Mouse (Mus musculus): ENCODE data around the gene Adh1.

The Adh1 gene

DNA sequence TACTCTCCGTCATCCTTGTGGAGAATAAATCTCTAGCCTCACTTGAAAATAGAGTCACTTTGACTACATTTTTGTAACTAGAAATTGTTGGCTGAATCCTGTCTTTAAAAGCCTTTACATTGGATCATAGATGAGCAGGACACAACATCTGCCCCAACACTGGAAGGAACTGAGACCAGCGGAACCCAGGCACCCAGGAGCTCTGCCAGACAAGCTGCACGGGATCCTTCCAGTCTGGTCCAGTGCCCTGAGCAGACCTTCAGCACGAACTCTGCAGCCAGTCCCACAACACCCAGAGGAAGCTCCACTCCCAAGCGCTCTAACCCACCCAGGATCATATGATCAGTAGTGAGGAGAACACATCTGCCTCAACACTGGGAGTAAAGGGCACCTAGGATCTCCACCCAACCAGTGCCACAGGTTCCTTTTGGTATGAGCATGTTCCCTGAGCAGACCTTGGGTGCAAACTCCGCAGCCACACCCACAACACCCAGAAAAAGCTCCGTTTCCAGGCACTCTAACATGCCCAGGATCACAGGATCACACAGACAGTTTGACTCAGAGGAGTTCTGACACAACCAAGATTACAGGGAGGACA, 32.6 kb downstream of the Adh1 start:
- no peak for TF ChIP-seq GATA4 (IDR thresholded peaks at IDR 0.05; ENCODE audit: insufficient replicate concordance, low read length)

DNA sequence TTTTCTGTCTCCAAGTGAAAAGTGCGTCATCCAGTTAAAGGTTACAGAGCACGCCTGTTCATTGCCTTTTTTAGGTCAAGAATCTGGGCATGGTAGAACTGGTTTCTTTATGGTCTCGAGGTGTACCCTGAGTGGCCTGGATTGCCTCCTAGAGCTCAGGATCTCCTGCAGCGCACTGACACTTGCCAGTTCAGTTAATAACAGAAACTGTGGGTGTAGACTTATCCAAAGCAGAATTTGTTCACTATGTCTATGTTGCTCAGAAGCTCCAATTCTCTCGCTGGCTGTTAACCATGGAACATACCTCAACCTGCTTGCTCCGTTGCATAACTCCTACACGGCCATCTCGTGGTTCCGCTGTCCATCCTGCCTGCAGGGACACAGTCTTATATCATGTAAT, 39.3 kb downstream of the Adh1 start:
- TF ChIP-seq GATA4 (IDR thresholded peaks at IDR 0.05; ENCODE audit: insufficient replicate concordance, low read length), result no peak

DNA sequence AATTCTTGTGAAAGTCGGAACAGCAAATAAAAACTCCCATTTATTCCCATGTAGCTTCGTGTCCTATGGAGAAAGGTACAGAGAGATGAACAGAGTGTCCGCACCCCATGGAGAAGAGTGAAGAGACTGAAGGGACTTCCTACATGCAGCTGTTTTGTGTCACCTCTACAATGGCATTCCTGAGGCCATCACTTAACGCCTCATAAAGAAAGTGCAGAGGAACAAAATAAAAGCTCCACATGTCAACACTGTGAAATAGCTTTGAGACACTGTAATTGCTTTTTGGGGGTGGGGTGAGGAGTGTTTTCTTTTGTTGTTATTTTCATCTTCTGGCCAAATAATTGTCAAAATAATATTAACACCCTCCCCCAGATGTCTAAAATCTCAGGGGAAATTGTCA, 41.9 kb downstream of the Adh1 start:
- no peak for TF ChIP-seq GATA4 (IDR thresholded peaks at IDR 0.05; ENCODE audit: insufficient replicate concordance, low read length)

DNA sequence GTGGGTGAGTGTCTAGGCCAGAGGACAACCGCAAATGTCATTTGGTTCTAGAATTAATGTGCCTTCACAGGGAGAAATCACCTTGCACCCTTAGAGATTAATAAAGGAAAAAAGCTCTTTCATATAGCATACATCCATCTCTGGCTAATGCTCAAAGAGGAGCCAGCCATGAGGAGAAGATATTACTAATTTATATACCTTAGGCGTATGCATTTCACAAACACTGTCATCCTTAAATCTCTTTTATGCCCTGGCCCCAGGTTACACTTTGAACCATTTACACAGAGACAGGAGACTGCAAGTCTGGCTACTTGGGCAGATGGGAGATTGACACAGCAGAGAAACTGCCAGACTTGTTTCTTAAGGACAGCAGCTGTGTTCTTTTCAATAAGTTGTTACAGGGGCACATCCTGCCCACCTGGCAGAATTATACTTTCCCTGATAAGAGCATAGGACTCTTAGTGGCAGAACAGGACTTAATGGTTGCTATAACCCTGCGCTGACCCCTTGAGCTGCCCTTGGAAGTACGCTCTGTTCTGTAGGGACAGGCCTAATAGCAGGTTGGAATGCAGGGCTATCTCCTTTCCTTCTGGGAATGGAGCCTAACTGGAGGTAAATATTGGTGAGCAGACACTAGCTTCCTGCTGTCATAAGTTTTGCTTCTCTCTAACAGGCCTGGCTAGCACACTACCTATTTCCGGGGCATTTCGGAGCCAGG, 43.1 kb downstream of the Adh1 start:
- TF ChIP-seq GATA4 (IDR thresholded peaks at IDR 0.05; ENCODE audit: insufficient replicate concordance, low read length), result no peak

DNA sequence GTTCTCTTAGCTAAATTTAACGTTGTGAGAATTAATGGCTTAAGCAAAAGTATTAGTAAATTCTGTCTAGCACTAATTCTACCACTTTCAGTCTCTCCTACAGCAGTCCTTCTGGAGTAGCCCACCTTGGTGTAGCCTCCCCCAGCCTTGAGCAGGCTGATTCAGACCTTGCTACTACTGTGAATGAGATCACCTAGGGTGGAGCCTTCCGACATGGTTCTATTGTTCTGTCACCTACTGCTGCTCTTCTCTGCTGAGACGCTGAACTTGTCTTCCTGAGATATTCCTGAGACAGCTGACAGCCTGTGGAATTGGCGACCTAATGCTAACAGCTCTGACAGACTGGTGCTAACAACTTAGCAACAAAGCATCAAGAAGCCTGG, 43.7 kb downstream of the Adh1 start:
- TF ChIP-seq GATA4 (IDR thresholded peaks at IDR 0.05; ENCODE audit: insufficient replicate concordance, low read length), result no peak

DNA sequence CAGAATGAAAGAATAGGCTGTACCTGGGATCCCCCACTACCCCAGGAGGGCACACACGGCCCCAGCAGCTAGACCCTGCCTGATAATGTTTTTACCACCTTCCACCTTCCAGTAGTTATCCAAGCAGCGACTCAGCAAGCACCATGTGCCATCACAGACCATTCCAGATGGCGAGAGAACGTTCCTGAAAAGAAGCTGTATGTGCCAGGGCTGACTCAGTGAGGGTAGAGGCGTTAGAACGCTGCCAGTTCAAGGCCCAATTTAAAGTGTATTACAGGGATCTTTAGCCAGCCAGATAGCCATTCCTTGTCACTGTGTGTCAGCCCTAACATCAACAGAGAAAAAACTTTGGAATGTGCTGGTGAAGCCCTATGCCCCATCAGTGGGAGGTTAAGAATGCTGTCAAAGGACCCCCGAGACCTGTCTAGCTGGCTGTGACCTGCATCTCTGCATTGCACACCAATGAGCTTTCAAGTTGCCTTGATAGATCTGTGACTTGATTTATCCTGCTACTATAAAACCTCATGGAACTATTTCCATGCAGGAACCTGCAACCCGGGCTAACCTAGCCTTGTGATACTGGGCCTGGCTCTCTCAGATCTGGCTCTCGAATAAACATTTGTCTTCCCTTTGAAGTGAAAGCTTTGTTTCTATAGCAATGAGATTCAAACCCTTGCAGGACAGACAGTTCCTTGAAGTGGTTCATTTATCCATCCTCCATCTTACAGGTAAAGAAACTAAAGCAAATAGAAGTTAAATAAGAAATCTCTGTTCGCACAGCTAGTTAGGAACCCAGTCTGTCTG, 44.9 kb downstream of the Adh1 start:
- TF ChIP-seq GATA4 (IDR thresholded peaks at IDR 0.05; ENCODE audit: insufficient replicate concordance, low read length), result no peak

DNA sequence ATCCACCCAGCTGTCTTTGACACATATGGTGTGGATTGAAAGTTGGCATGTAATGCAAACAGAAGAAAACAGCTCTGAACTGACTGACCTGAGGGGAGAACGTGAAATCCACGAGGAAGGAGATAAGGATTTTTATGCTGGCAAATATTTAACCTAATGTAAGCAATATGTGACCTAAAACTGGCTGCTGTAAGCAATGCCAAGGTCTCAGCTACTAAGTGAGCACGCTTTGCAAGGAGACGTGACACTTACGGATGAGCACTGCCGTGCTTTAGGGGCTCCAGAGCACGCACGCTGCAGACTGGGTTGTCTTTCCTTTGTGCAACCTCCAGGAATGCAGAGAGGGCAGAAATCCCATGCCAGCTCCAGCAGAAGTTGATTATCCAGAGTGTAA, 45.5 kb downstream of the Adh1 start:
- peak; percentile 45; the same call in 1 of the 2 replicates for TF ChIP-seq GATA4 (IDR thresholded peaks at IDR 0.05; ENCODE audit: insufficient replicate concordance, low read length)

DNA sequence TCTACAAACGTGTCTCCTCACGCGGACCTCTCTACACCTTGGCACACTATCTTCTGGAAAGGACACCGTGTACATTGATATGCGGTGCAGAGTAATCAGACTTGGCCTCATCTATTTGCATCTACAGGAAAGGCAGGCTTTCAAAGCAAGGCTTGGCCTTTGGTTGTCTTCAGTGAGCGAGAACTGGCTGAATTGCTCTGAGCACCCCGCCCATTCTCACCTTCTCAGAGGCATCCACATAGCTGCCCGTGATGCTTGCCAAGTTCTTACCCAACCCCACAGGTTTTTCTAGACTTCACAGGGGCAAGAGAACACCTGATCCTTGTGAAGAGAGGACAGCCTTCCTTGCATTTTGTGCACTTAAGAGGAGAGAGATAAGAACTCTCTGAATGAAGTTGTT, 49.1 kb downstream of the Adh1 start:
- no peak for TF ChIP-seq GATA4 (IDR thresholded peaks at IDR 0.05; ENCODE audit: insufficient replicate concordance, low read length)

DNA sequence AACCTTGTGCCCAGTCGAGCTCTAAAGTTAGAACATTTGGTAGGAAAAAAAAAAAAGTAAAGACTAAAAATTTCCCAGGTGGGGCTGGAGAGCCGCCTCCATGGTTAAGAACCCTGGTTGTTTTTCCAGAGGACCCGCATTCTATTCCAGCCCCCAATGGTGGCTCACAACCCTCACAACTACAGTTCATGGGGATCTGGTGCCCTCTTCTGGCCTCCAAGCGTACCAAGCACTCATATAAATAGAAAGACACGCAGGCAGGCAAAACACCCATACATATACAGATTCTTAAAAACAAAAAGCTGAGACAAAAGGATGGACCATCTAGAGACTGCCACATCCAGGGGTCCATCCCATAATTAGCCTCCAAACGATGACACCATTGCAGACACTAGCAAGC, 50.2 kb downstream of the Adh1 start:
- no peak for TF ChIP-seq GATA4 (IDR thresholded peaks at IDR 0.05; ENCODE audit: insufficient replicate concordance, low read length)

DNA sequence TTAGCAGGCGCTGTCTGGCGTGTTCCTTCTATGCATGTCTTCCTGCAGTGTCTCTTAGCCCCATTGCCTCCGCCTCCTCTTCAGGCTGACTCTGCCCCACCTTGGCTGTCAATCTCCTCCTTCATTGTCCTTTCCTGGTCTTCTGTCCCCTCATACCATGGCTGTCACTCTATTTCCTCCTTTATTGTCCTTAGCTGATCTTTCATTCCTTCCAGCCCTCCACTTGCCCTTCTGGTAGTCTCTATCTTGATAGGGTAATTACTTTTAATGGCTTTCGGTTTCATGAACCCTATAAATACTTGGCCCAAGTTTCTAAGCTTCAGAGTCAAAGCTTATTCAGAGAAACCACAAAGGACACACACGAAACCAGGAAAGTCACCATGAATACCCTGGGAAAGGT, 52.2 kb downstream of the Adh1 start, which contains the start of gene Adh6a:
Adh6a (plus strand) TSS at position 322 of the 400 bp plus-strand sequence.
- no peak for TF ChIP-seq GATA4 (IDR thresholded peaks at IDR 0.05; ENCODE audit: insufficient replicate concordance, low read length)

DNA sequence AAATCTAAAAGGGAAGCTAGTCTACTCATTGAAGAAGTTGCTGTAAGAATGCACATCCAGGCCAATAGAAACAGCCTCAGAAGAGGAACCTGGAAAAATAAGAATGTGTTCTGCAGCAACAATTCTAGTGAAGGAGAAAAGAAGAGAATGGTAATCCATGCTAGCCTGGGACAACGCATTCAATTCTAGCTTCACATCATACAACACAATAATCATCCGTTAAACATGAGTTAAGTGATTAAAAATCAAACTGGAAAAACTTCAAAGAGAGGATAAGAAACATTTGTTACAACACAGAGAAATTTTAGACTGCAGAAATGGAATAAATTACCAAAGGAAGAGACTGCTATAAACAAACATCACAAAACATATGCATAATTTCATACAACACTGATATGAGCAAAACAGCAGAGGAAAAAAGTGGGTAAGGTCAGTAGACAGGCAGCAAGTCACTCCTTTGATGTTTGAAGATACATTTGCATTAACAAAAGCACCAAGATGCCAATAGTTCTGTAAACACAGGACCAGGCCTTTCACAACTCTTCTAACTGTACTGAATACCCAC, 56.2 kb downstream of the Adh1 start:
- TF ChIP-seq GATA4 (IDR thresholded peaks at IDR 0.05; ENCODE audit: insufficient replicate concordance, low read length), result no peak

DNA sequence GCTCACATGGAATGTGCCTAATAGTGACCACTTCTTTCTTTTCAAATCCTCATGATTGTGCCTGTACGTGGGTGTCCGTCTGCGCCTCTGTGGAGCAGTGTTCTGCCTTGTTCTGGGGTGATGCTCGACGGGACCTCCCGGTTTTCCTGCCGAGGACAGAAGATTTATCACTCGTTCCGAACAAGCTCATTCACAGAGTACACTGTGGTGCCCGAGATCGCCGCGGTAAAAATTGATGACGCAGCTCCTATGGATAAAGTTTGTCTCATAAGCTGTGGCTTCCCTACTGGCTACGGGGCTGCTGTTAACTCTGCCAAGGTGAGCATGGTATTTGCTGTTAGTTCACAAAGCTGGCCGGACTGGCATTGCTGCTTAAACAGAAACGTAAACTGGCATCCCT, 64.2 kb downstream of the Adh1 start:
- TF ChIP-seq GATA4 (IDR thresholded peaks at IDR 0.05; ENCODE audit: insufficient replicate concordance, low read length), result no peak

DNA sequence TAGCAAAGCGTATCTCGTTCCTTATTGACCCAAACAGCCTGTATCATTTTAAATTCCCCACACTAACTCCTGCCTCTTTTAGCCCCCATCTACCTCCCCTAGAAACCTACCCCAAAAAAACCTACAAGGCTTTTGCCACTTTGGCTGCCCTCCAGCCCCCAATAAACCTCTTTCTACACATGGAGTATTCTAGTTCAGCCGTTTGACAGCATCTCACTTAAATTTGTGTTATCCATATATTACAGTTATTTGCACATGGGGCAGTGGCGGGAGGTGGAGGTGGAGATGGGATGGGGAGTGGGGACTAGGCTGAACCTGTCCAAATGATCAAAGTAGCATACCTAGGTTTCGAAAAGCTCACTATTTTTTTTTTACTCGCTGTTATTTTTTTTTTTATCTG, 64.7 kb downstream of the Adh1 start:
- no peak for TF ChIP-seq GATA4 (IDR thresholded peaks at IDR 0.05; ENCODE audit: insufficient replicate concordance, low read length)

DNA sequence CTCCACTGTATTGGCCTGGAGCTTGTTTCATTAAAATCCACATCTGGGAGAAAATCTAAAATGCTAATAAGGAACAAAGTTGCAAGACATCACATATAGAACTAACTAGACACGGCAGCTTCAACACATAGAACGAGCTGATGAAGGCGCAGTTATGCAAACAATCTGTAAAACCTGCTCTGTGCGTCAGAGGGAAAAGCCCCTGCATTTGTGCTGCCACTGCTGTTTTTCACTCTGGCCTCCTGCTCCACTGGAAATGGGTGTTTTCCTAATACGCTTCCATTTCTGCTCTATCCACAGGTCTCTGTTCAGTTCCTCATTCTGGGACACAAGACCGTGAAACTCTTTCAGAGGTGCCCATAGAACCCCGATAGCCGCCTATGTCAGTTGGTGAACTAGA, 73.1 kb downstream of the Adh1 start:
- no peak for TF ChIP-seq GATA4 (IDR thresholded peaks at IDR 0.05; ENCODE audit: insufficient replicate concordance, low read length)

DNA sequence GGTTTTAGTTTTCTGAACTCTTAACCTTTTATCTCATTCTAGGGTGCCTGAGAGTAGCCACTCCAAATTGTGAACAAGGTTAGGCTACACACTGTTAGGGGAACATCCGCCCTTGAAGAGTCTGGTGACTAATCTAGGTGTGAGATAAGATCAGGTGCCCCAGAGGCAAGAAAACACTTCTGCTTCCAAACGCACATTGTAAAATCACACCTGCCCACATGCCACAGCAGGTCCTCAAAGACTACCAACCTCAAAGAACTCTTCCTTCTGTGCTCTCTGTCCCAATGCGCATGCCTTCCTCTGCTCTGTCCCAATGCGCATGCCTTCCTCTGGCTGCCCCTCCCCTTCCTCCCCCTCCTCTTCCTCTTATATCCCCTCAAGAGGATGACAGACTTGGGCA, 73.5 kb downstream of the Adh1 start:
- TF ChIP-seq GATA4 (IDR thresholded peaks at IDR 0.05; ENCODE audit: insufficient replicate concordance, low read length), result no peak

DNA sequence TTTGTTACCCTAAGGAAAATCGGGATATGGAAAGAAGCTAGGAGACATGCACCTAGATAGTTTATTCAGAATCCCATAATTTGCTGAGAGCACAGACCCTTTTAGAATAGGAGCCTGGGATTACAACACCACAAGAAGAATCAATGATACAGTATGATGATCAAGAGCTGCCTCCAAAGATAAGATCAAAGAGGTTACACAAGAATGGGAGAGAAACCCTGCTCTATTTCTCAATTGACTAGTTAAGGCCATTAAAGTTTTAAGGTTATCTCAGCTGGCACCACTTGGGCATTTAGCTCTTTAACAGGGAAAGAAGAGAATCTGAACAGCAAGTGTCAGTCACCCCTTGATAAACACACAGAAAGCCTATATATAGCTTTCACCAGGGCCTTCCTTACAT, 74.8 kb downstream of the Adh1 start:
- TF ChIP-seq GATA4 (IDR thresholded peaks at IDR 0.05; ENCODE audit: insufficient replicate concordance, low read length), result peak; percentile 97

Data from liver, adult (tissue).